Mouse (Mus musculus) brain, embryonic 14.5 days (tissue): ENCODE measurements at regions not wholly inside any gene's neighbourhood (a gene's known extent, or its start where the extent isn't known, plus 50 kb on each side); places are given as distances from the start of the nearest gene placed in this dataset.

Experiments used
- DNase-seq: peaks from one replicate; pipeline ENCODE4 v3.0.0-alpha.2; 2011; ENCODE audit warnings: low read depth
- CTCF ChIP-seq: fragments of 200-500 bp; IDR thresholded peaks from 2 replicates; pipeline ENCODE4 v1.5.1; 2012; ENCODE audit warnings: inconsistent platforms, mild to moderate bottlenecking, moderate library complexity, borderline replicate concordance; ENCODE audit not compliant: insufficient read depth, insufficient read length; ENCODE audit errors: extremely low read depth
- POLR2A ChIP-seq: fragments of 200-500 bp; IDR thresholded peaks from 2 replicates; pipeline ENCODE4 v1.6.1; 2012; ENCODE audit warnings: mild to moderate bottlenecking, inconsistent platforms, borderline replicate concordance; ENCODE audit not compliant: poor library complexity, insufficient read depth, insufficient read length, severe bottlenecking; ENCODE audit errors: extremely low read depth

- DNase-seq, result no peak
- TF ChIP-seq CTCF, result no peak
These were observed 92.5 kb upstream of the Sox5 start for GRCm38 (mm10) chr6:144874251-144874650.

DNA sequence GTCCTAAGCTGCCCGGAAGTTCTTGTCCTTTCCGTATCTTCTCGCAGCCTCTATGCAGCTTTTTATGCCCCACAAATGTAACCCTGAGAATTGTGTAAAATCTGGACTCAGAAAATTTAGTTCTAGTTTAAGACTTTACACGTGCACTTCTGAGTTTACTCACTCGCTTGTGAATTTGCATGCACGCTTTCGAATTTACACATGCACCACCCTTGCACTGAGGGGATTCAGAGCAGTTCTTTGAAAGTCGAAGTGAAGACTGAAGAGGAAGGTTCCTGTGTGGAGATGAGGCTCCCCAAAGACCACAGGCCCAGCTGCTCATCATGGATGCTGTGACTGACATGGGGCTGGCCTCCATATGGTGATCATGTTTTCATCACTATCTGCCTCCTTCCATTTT, 89.2 kb upstream of the Sox5 start:
- no peak for DNase-seq
- no peak for TF ChIP-seq CTCF
- no peak for TF ChIP-seq POLR2A

DNA sequence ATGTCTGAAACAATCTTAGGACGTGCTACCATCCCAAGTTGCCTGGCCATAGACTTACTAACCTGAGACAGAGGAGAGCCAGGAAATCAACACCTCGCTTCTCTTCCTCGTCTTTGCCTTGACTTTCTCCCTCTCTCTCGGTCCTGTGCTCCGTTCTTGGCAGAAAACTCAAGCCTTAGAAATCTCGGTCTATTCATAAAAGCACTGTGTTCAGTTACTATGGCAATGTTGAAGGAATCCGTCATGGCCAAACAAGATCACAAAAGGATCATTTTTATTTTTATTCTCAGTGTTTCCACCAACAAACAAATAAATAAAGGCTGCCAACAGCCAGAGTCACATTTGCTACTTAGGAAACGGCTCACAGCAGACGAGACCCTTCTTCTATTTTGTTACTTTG, 85.6 kb upstream of the Sox5 start:
- DNase-seq, result peak; percentile 73
- TF ChIP-seq POLR2A (no peak), CTCF (no peak)

- TF ChIP-seq CTCF, result no peak
- no peak for TF ChIP-seq POLR2A
- DNase-seq, result peak; percentile 65
These were observed 82.2 kb upstream of the Sox5 start for GRCm38 (mm10) chr6:144864026-144864425.

DNA sequence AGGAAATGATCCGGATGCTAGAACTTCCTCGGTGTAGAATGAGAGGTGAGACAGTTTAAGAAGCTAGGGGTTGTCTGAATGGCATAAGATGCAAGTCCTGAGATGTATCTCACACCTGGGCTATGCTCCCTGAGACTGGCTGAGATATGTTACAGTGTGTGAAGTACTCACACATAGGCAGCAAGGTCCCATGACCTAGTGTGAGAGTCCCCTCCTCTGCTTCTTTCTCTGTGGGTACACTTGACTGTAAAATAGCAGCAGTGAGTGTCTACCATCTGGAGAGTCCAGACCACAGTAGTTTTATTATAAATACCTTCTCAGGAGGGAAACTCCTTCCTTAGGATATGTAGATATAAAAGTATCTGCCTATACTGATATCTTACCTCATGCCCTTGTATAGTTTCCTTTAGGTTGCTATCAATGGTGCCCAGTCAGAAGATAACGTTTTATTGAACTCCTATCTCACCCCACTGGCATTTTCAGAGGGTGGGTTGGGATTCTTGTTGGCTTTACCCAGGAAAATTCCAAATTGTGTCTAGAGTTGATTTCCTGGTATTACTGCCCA, 81.7 kb upstream of the Sox5 start:
- no peak for DNase-seq
- no peak for TF ChIP-seq CTCF
- TF ChIP-seq POLR2A, result no peak

- no peak for DNase-seq
- peak; percentile 23; the same call in 1 of the 2 replicates for TF ChIP-seq CTCF
- no peak for TF ChIP-seq POLR2A
These were observed 59.7 kb upstream of the Sox5 start for GRCm38 (mm10) chr6:144841510-144841909.

- DNase-seq, result no peak
- TF ChIP-seq CTCF (no peak), POLR2A (no peak)
These were observed 57.6 kb upstream of the Sox5 start for GRCm38 (mm10) chr6:144839383-144839782.

DNA sequence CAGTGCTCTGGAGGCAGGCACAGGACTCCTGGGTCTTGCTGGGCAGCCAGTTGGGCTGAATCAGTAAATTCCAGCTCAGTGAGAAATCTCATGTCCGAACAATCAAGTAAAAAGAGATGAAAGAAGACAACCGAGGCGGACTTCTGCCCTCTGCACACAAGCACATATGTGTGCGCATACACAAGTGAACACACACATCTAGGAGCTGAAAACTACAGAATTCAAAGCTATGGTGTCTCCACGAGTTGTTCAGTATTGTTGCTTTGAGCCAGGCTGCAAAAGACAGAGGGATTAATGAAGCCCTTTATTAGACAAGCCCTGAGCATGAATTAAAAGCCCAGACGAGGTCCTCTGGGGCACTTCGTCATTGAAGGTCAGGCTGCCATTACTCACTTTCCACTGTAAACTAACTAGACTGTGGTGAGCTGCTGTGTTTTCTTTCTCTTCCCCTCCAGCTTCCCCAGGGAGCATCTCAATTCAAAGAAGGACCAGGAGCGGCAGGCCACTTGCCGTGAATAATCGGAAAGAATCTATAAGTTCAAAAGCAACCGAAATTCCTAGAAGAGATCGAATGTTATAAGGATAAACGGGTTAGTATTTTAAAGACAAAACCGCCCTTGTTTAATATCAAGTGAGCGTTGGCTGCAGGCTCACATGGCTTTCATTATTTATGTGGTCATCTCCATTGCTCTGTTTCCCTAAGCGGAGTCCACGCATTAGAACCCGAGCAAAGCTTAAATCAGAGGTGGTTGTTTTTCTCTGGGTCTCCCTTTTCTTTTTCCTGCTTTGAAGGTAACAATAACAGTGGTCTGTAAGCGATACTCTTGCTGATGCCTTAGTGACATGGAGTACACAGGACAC, 52.8 kb upstream of the Sox5 start:
- DNase-seq, result peak; percentile 50

More for the DNA sequence above, 52.8 kb upstream of the Sox5 start:
- TF ChIP-seq CTCF (no peak), POLR2A (no peak)
